Mouse (Mus musculus) spleen, adult 2 months (tissue): ENCODE measurements around the gene Glrx5. TPM values are rescaled to one million over a fixed set of nuclear protein-coding genes. Genes with fewer than 3 reads are reported as not detected.

Experiments used
- DNase-seq, 2 experiments: peaks; one replicate each; pipeline versions ENCODE4 v3.0.0 to v3.0.0-alpha.2; 2012 to 2021; ENCODE audit warnings: low spot score in 2 of 2, low read depth in 1 of 2
- H3K27ac ChIP-seq: fragments of 200-500 bp; 2 replicates; pipeline ENCODE4 v1.5.1; 2012; ENCODE audit warnings: low read length, inconsistent platforms; ENCODE audit not compliant: insufficient read depth
- H3K27me3 ChIP-seq: fragments of 200-500 bp; 2 replicates; pipeline ENCODE4 v1.6.1; 2012; ENCODE audit warnings: mild to moderate bottlenecking, moderate library complexity, low read length, inconsistent platforms; ENCODE audit not compliant: control insufficient read depth, insufficient read depth
- H3K36me3 ChIP-seq: fragments of 200-500 bp; 2 replicates; pipeline ENCODE4 v1.6.1; 2012; ENCODE audit warnings: mild to moderate bottlenecking, low read length, inconsistent platforms; ENCODE audit not compliant: control insufficient read depth, insufficient read depth
- H3K4me1 ChIP-seq: fragments of 200-500 bp; 2 replicates; pipeline ENCODE4 v1.6.1; 2011; ENCODE audit warnings: inconsistent platforms; ENCODE audit not compliant: control insufficient read depth, insufficient read depth, insufficient read length
- H3K4me3 ChIP-seq: fragments of 200-500 bp; 2 replicates; pipeline ENCODE4 v1.5.1; 2011; ENCODE audit warnings: mild to moderate bottlenecking, inconsistent platforms; ENCODE audit not compliant: insufficient read depth, insufficient read length; ENCODE audit errors: extremely low read depth
- CTCF ChIP-seq: fragments of 200-500 bp; IDR thresholded peaks from 2 replicates; pipeline ENCODE4 v1.5.1; 2011; ENCODE audit warnings: mild to moderate bottlenecking, inconsistent platforms; ENCODE audit not compliant: insufficient read depth, insufficient read length, insufficient replicate concordance; ENCODE audit errors: extremely low read depth
- POLR2A ChIP-seq: fragments of 200-500 bp; IDR thresholded peaks from 2 replicates; pipeline ENCODE4 v1.6.1; 2011; ENCODE audit warnings: low read depth, low read length, inconsistent platforms
- WGBS: fragments of 180-500 bp; shearing (Covaris S2); methylation state at CpG from one replicate; pipeline ENCODE4 v1.1.7; 2018; 5-methylcytosine and 5-hydroxymethylcytosine counted together
- polyA plus RNA-seq: library from polyadenylated mRNA; depleted of rRNA; stranded (reverse); fragments of >200 nt; gene quantifications from 2 replicates; pipeline ENCODE4 v1.2.3, GENCODE M21; 2012

Glrx5 gene
- polyA plus RNA-seq, 1 experiment, result 102 TPM

GRCm38 (mm10) chr12:105039578-105040289 lies 7.2 kb downstream of the Glrx5 start:
- 83% methylated on average over 12 of the region's 12 CpGs for WGBS
- Histone ChIP-seq H3K4me1 (no peaks in the 10 kb centered on the region), H3K4me3 (no peak overlapping the region), H3K27ac (peak overlapping the region; percentile 25; the same call in 1 of the 2 replicates), H3K36me3 (peaks cover 12% of the 10 kb centered on the region), H3K27me3 (no peaks in the 10 kb centered on the region)
- TF ChIP-seq POLR2A (no peak), CTCF (no peak)
- no peak for DNase-seq

GRCm38 (mm10) chr12:105040950-105041349 lies 8.5 kb downstream of the Glrx5 start:
- Histone ChIP-seq H3K36me3 (peaks cover 12% of the 10 kb centered on the region), H3K27ac (peak overlapping the region; percentile 31; the same call in 1 of the 2 replicates), H3K27me3 (no peaks in the 10 kb centered on the region), H3K4me1 (no peaks in the 10 kb centered on the region), H3K4me3 (no peak overlapping the region)
- TF ChIP-seq POLR2A (no peak), CTCF (no peak)
- WGBS, result 81% methylated on average over 7 of the region's 7 CpGs
- DNase-seq, result no peak

- H3K4me1 ChIP-seq, result no peaks in the 10 kb centered on the region
- no peak for TF ChIP-seq CTCF
- no peak for TF ChIP-seq POLR2A
- no peak overlapping the region for H3K27ac ChIP-seq
- peaks cover 12% of the 10 kb centered on the region for H3K36me3 ChIP-seq
- 95% methylated on average over 5 of the region's 5 CpGs for WGBS
- DNase-seq, result no peak
- no peak overlapping the region for H3K4me3 ChIP-seq
- H3K27me3 ChIP-seq, result no peaks in the 10 kb centered on the region
Observed at GRCm38 (mm10) chr12:105043081-105043480, 10.6 kb downstream of the Glrx5 start.

GRCm38 (mm10) chr12:105044775-105045174 lies 12.3 kb downstream of the Glrx5 start:
- no peak overlapping the region for H3K27ac ChIP-seq
- H3K36me3 ChIP-seq, result peaks cover 12% of the 10 kb centered on the region
- no peaks in the 10 kb centered on the region for H3K27me3 ChIP-seq
- no peaks in the 10 kb centered on the region for H3K4me1 ChIP-seq
- WGBS, result 96% methylated on average over 9 of the region's 9 CpGs
- no peak for DNase-seq
- no peak overlapping the region for H3K4me3 ChIP-seq
- TF ChIP-seq CTCF (no peak), POLR2A (no peak)

GRCm38 (mm10) chr12:105048301-105048863 lies 15.9 kb downstream of the Glrx5 start:
- Histone ChIP-seq H3K36me3 (no peaks in the 10 kb centered on the region), H3K4me3 (no peak overlapping the region), H3K4me1 (no peaks in the 10 kb centered on the region), H3K27ac (no peak overlapping the region), H3K27me3 (no peaks in the 10 kb centered on the region)
- DNase-seq, result no peak
- TF ChIP-seq CTCF, result no peak
- WGBS, result 80% methylated on average over 17 of the region's 17 CpGs

- Histone ChIP-seq H3K4me3 (no peak overlapping the region), H3K36me3 (no peaks in the 10 kb centered on the region), H3K4me1 (no peaks in the 10 kb centered on the region), H3K27ac (no peak overlapping the region), H3K27me3 (no peaks in the 10 kb centered on the region)
- TF ChIP-seq CTCF (no peak), POLR2A (no peak)
- WGBS, result 84% methylated on average over 12 of the region's 12 CpGs
- DNase-seq, result no peak
Observed at GRCm38 (mm10) chr12:105049813-105050212, 17.3 kb downstream of the Glrx5 start.

GRCm38 (mm10) chr12:105050898-105051297 lies 18.4 kb downstream of the Glrx5 start:
- peak; percentile 58; the same call in 1 of the 2 replicates for TF ChIP-seq CTCF
- no peak for TF ChIP-seq POLR2A
- DNase-seq, result peak; percentile 15 to 28
- 10% methylated on average over 4 of the region's 4 CpGs for WGBS
- H3K36me3 ChIP-seq, result no peaks in the 10 kb centered on the region
- H3K4me3 ChIP-seq, result no peak overlapping the region
- H3K4me1 ChIP-seq, result no peaks in the 10 kb centered on the region
- H3K27ac ChIP-seq, result no peak overlapping the region
- H3K27me3 ChIP-seq, result no peaks in the 10 kb centered on the region
